Mouse (Mus musculus) liver, embryonic 16.5 days (tissue): ENCODE measurements around the gene Umod. TPM values are rescaled to one million over a fixed set of nuclear protein-coding genes. Genes with fewer than 3 reads are reported as not detected.

Experiments used
- ATAC-seq: fragments of 200-750 bp; cut with Nextera tagmentation; 2 replicates; pipeline ENCODE4 v1.8.0; 2017; ENCODE audit warnings: low read depth, mild to moderate bottlenecking, moderate number of reproducible peaks, moderate library complexity
- H3K27ac ChIP-seq: fragments of 300-500 bp; sonication (generic); 2 replicates; pipeline ENCODE4 v1.5.1; 2014; ENCODE audit warnings: mild to moderate bottlenecking, low read length
- H3K27me3 ChIP-seq: fragments of 300-500 bp; sonication (generic); 2 replicates; pipeline ENCODE4 v1.6.1; 2014; ENCODE audit warnings: low read depth, low read length, mixed read lengths; ENCODE audit not compliant: control insufficient read depth, insufficient read depth
- H3K36me3 ChIP-seq: fragments of 300-500 bp; sonication (generic); 2 replicates; pipeline ENCODE4 v1.6.1; 2014; ENCODE audit warnings: mild to moderate bottlenecking; ENCODE audit not compliant: control insufficient read depth, insufficient read depth
- H3K4me1 ChIP-seq: fragments of 300-500 bp; sonication (generic); 2 replicates; pipeline ENCODE4 v1.6.1; 2014; ENCODE audit warnings: low read depth, low read length, mixed read lengths; ENCODE audit not compliant: control insufficient read depth
- H3K4me2 ChIP-seq: fragments of 300-500 bp; sonication (generic); 2 replicates; pipeline ENCODE4 v1.6.1; 2014; ENCODE audit warnings: low read depth, low read length, mixed read lengths
- H3K4me3 ChIP-seq: fragments of 300-500 bp; sonication (generic); 2 replicates; pipeline ENCODE4 v1.5.1; 2014; ENCODE audit warnings: low read depth, mild to moderate bottlenecking, low read length
- H3K9ac ChIP-seq: fragments of 300-500 bp; sonication (generic); 2 replicates; pipeline ENCODE4 v1.6.1; 2014; ENCODE audit warnings: low read depth, low read length
- H3K9me3 ChIP-seq: fragments of 300-500 bp; sonication (generic); replicated peaks from 2 replicates; pipeline ENCODE4 v1.6.1; 2016; ENCODE audit warnings: low read length; ENCODE audit not compliant: control insufficient read depth
- WGBS: fragments of 180-500 bp; shearing (Covaris S2); extraction: QIAGEN DNeasy Blood & Tissue Kit; methylation state at CpG from one replicate; pipeline ENCODE4 v1.1.7; 2014; ENCODE audit not compliant: insufficient replicate concordance; 5-methylcytosine and 5-hydroxymethylcytosine counted together
- polyA plus RNA-seq: library from polyadenylated mRNA; unstranded; fragments of >200 nt; fragmentation: Nextera tagmentation; extraction: Ambion mirVana; gene quantifications from 2 replicates; pipeline ENCODE4 v1.2.1, GENCODE M21; 2015

Gene Umod
- polyA plus RNA-seq = not detected in 2 replicates

GRCm38 (mm10) chr7:119479256-119479655, at the start of gene Umod:
Umod (minus strand) TSS chr7:119479282.
- no peaks in the 10 kb centered on the region for H3K9me3 ChIP-seq
- H3K4me1 ChIP-seq = no peaks in the 10 kb centered on the region
- H3K36me3 ChIP-seq = no peaks in the 10 kb centered on the region
- H3K27me3 ChIP-seq = no peaks in the 10 kb centered on the region
- H3K27ac ChIP-seq = no peak within 1 kb of the TSS
- H3K9ac ChIP-seq = no peak within 1 kb of the TSS
- no peak for ATAC-seq
- no peak within 1 kb of the TSS for H3K4me2 ChIP-seq
- no peak within 1 kb of the TSS for H3K4me3 ChIP-seq

DNA sequence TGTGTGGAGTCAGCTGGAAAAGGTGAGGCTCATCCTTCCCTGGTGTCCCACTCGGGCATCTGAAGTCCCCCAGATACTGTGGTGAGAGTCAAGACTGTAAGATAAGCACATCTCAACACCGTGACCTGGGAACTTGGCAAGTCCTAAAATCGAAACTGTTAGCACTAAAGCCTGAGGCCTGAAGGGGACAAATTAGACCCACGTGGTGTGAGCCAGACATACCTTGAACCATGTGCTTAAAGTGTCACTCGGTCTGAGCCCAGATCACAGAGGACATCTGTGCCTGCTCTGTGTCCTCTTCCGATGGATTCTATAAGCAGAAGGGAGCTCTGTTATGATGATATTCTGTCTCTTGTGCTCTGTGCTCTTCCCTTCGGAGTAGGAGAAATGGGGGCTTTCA, 49.5 kb upstream of the Umod start:
- Histone ChIP-seq H3K4me3 (no peak overlapping the region), H3K27me3 (no peaks in the 10 kb centered on the region), H3K27ac (no peak overlapping the region), H3K9me3 (no peaks in the 10 kb centered on the region), H3K36me3 (no peaks in the 10 kb centered on the region), H3K4me1 (no peaks in the 10 kb centered on the region; the same call in 1 of the 2 replicates), H3K4me2 (no peak overlapping the region), H3K9ac (no peak overlapping the region)
- WGBS = 54% methylated on average over 7 of the region's 7 CpGs
- no peak for ATAC-seq

DNA sequence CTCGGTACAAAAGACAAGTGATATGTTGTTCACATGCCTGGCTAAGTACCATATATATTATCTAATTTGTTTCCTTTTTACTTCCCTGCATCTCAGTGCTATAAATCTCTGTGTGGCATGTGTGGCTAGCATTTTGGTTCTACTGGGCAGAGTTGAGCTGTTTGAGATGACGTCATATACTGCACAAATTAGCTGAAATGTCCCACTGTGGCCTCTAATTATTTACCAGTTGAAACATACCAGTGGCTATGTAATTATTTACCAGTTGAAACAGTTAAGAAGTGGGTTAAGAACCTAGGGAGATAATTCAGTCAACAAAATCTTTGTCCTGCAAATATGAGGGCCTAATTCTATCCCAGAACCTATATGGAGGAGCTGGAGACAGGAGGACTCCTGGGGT, 48.5 kb upstream of the Umod start:
- H3K27me3 ChIP-seq = no peaks in the 10 kb centered on the region
- no peak overlapping the region for H3K27ac ChIP-seq
- no peak overlapping the region for H3K4me3 ChIP-seq
- H3K9ac ChIP-seq = no peak overlapping the region
- WGBS = 51% methylated on average over 2 of the region's 2 CpGs
- ATAC-seq = 0 out of 2 replicates have a peak, but pooled peaks have one; percentile 8
- no peaks in the 10 kb centered on the region for H3K9me3 ChIP-seq
- no peak overlapping the region for H3K4me2 ChIP-seq
- no peaks in the 10 kb centered on the region; the same call in 1 of the 2 replicates for H3K4me1 ChIP-seq
- H3K36me3 ChIP-seq = no peaks in the 10 kb centered on the region

- Histone ChIP-seq H3K9ac (no peak overlapping the region), H3K27me3 (no peaks in the 10 kb centered on the region), H3K4me2 (no peak overlapping the region), H3K4me3 (no peak overlapping the region), H3K4me1 (no peaks in the 10 kb centered on the region; the same call in 1 of the 2 replicates), H3K9me3 (no peaks in the 10 kb centered on the region), H3K36me3 (no peaks in the 10 kb centered on the region), H3K27ac (no peak overlapping the region)
- ATAC-seq = 0 out of 2 replicates have a peak, but pooled peaks have one; percentile 32
- 60% methylated on average over 1 of the region's 1 CpGs for WGBS
Observed at GRCm38 (mm10) chr7:119527135-119527534, 48.1 kb upstream of the Umod start.

DNA sequence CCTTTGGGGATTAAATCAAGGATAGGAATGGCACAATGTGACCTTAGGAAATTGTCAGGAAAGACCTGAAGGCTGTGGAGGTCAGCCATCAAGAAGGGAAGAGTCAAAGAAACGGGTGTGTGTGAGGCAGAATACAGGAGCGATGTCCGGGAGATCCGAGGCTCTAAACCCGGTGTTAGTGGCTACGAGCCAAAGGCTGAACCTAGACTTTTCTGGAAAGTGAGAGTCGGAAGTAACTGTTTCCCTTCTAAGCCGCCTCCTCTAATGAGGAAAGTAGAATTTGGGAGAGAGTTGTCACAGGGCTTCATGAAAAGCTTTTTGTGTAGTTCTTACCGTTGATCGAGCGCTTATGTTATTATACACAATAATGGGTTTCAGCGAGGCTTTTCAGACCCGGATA, 47.4 kb upstream of the Umod start:
- no peak overlapping the region for H3K9ac ChIP-seq
- no peaks in the 10 kb centered on the region for H3K9me3 ChIP-seq
- H3K36me3 ChIP-seq = no peaks in the 10 kb centered on the region
- no peak overlapping the region for H3K4me3 ChIP-seq
- WGBS = 71% methylated on average over 13 of the region's 13 CpGs
- H3K4me2 ChIP-seq = no peak overlapping the region
- no peaks in the 10 kb centered on the region for H3K27me3 ChIP-seq
- no peak for ATAC-seq
- no peaks in the 10 kb centered on the region; the same call in 1 of the 2 replicates for H3K4me1 ChIP-seq
- no peak overlapping the region for H3K27ac ChIP-seq

DNA sequence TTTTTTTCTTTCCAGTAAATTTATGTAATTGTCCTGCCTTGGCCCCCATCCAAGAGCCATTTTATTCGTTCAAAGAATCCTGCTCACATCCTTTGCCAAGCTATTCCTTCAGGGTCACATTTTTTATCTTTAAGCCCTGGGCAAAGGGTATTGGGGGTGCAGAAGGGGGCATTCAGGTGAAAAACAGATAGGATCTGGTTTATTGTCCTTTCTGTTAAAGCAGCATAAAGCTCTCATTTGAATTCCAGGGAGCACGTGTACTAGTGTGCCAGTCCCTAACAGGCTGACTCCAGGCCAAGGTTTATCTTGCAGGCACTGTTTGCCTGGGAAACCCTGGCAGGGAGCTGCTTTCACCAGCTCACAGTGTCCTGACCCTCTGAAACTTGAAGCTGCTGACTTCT, 46.8 kb upstream of the Umod start:
- Histone ChIP-seq H3K9me3 (no peaks in the 10 kb centered on the region), H3K4me2 (no peak overlapping the region), H3K4me1 (no peaks in the 10 kb centered on the region; the same call in 1 of the 2 replicates), H3K4me3 (no peak overlapping the region), H3K27ac (no peak overlapping the region), H3K27me3 (no peaks in the 10 kb centered on the region), H3K9ac (no peak overlapping the region), H3K36me3 (no peaks in the 10 kb centered on the region)
- ATAC-seq = peak; percentile 68
- WGBS = 37% methylated on average over 2 of the region's 2 CpGs

- H3K27me3 ChIP-seq = no peaks in the 10 kb centered on the region
- 43% methylated on average over 4 of the region's 4 CpGs for WGBS
- ATAC-seq = no peak
- no peaks in the 10 kb centered on the region; the same call in 1 of the 2 replicates for H3K4me1 ChIP-seq
- H3K4me2 ChIP-seq = no peak within 1 kb of the TSS
- no peak within 1 kb of the TSS for H3K9ac ChIP-seq
- H3K9me3 ChIP-seq = no peaks in the 10 kb centered on the region
- no peak within 1 kb of the TSS for H3K27ac ChIP-seq
- no peak within 1 kb of the TSS for H3K4me3 ChIP-seq
- no peaks in the 10 kb centered on the region for H3K36me3 ChIP-seq
Observed at GRCm38 (mm10) chr7:119523389-119523788, 44.3 kb upstream of the Umod start, which contains the start of gene Pdilt. Pdilt (minus strand) TSS chr7:119523489.

GRCm38 (mm10) chr7:119522385-119522784, 43.3 kb upstream of the Umod start:
- Histone ChIP-seq H3K4me2 (no peak overlapping the region), H3K4me1 (no peaks in the 10 kb centered on the region), H3K4me3 (no peak overlapping the region), H3K9me3 (no peaks in the 10 kb centered on the region), H3K9ac (no peak overlapping the region), H3K27me3 (no peaks in the 10 kb centered on the region), H3K36me3 (no peaks in the 10 kb centered on the region), H3K27ac (no peak overlapping the region)
- 52% methylated on average over 1 of the region's 1 CpGs for WGBS
- no peak for ATAC-seq

GRCm38 (mm10) chr7:119521816-119522215, 42.7 kb upstream of the Umod start:
- no peaks in the 10 kb centered on the region for H3K36me3 ChIP-seq
- H3K9me3 ChIP-seq = no peaks in the 10 kb centered on the region
- WGBS = 33% methylated on average over 3 of the region's 3 CpGs
- no peaks in the 10 kb centered on the region for H3K27me3 ChIP-seq
- H3K4me3 ChIP-seq = no peak overlapping the region
- ATAC-seq = peak; percentile 39; the same call in 1 of the 2 replicates
- no peak overlapping the region for H3K27ac ChIP-seq
- no peak overlapping the region for H3K4me2 ChIP-seq
- no peaks in the 10 kb centered on the region for H3K4me1 ChIP-seq
- no peak overlapping the region for H3K9ac ChIP-seq
